Comparison of ENCODE assay signal across 8 mouse cellular contexts in genomic region chr2:119408278-119408677, GRCm38 (mm10). TPM values are rescaled to one million over a fixed set of nuclear protein-coding genes. Genes with fewer than 3 reads are reported as not detected.
DNase-seq lines count a peak whose midpoint lies in the region; ATAC-seq and TF ChIP-seq lines count a peak whose summit lies in the region.

No protein-coding gene starts in this region.

- intact Hi-C loops in heart, postnatal 10 days (cut with DNase I): no loop called here

- no peaks in the 10 kb centered on the region for H3K9me3 ChIP-seq in forebrain, embryonic 13.5 days (replicated peaks)
- H3K9me3 ChIP-seq in forebrain, embryonic 10.5 days: no peaks in the 10 kb centered on the region
- no peaks in the 10 kb centered on the region for H3K9me3 ChIP-seq in lung, embryonic 14.5 days (ENCODE audit: low read depth, low read length)

- H3K9ac ChIP-seq in forebrain, embryonic 13.5 days: no peak overlapping the region
- H3K9ac ChIP-seq in lung, embryonic 14.5 days: no peak overlapping the region

- peak overlapping the region; percentile 57 for H3K27ac ChIP-seq in forebrain, embryonic 13.5 days
- H3K27ac ChIP-seq in forebrain, embryonic 10.5 days: no peak overlapping the region
- peak overlapping the region; percentile 51; the same call in 1 of the 2 replicates for H3K27ac ChIP-seq in lung, embryonic 14.5 days (ENCODE audit: low read depth)

- peaks cover 4% of the 10 kb centered on the region; the same call in 1 of the 2 replicates for H3K4me1 ChIP-seq in forebrain, embryonic 13.5 days
- no peaks in the 10 kb centered on the region for H3K4me1 ChIP-seq in forebrain, embryonic 10.5 days
- H3K4me1 ChIP-seq in lung, embryonic 14.5 days (ENCODE audit: insufficient read depth): no peaks in the 10 kb centered on the region

- H3K4me3 ChIP-seq in forebrain, embryonic 13.5 days: no peak overlapping the region
- H3K4me3 ChIP-seq in forebrain, embryonic 10.5 days: no peak overlapping the region
- no peak overlapping the region for H3K4me3 ChIP-seq in lung, embryonic 14.5 days (ENCODE audit: low read depth, low read length)

- H3K27me3 ChIP-seq in forebrain, embryonic 13.5 days: no peaks in the 10 kb centered on the region
- H3K27me3 ChIP-seq in forebrain, embryonic 10.5 days (ENCODE audit: poor library complexity, severe bottlenecking): no peaks in the 10 kb centered on the region
- H3K27me3 ChIP-seq in lung, embryonic 14.5 days (ENCODE audit: insufficient read depth, low read length): no peaks in the 10 kb centered on the region

- TF ChIP-seq CTCF in lung, embryonic 14.5 days (IDR thresholded peaks at IDR 0.05; ENCODE audit: low read depth): no peak

- no peak overlapping the region for H3K4me2 ChIP-seq in forebrain, embryonic 13.5 days
- no peak overlapping the region for H3K4me2 ChIP-seq in lung, embryonic 14.5 days

- H3K36me3 ChIP-seq in forebrain, embryonic 13.5 days (ENCODE audit: poor library complexity, severe bottlenecking): peaks cover 65% of the 10 kb centered on the region
- H3K36me3 ChIP-seq in forebrain, embryonic 10.5 days (replicated peaks): peaks cover 93% of the 10 kb centered on the region
- H3K36me3 ChIP-seq in lung, embryonic 14.5 days (ENCODE audit: insufficient read depth): peaks cover 73% of the 10 kb centered on the region

- DNase-seq in forebrain, embryonic 10.5 days (ENCODE audit: extremely low spot score, low spot score): no peak
- DNase-seq in adrenal gland, postnatal 10 days: peak; percentile 14
- DNase-seq in heart, postnatal 10 days: peak; percentile 20 to 27
- peak; percentile 58 for DNase-seq in lung, embryonic 14.5 days
- no peak for DNase-seq in spleen, postnatal 36 days (ENCODE audit: low spot score in 2 of 2)
- no peak for DNase-seq in cerebellum, adult 11 months

- peak; percentile 33; the same call in 1 of the 2 replicates for ATAC-seq in forebrain, embryonic 13.5 days
- ATAC-seq in lung, embryonic 14.5 days (ENCODE audit: insufficient read depth): peak; percentile 54
- no peak for ATAC-seq in CD4-positive, CD25-positive, alpha-beta regulatory T cell, adult 4 months

- WGBS in forebrain, embryonic 13.5 days: 75% methylated on average over 8 of the region's 8 CpGs
- 88% methylated on average over 8 of the region's 8 CpGs for WGBS in forebrain, embryonic 10.5 days
- WGBS in lung, embryonic 14.5 days: 50% methylated on average over 8 of the region's 8 CpGs

RNA-seq across cellular contexts. Expression of gene Chac1, which starts 57.2 kb away (rescaled TPM):
- polyA plus RNA-seq in forebrain, embryonic 13.5 days (2015; fragmentation: Nextera tagmentation; extraction: Ambion mirVana): 2.3 and 3.4 TPM in 2 replicates
- polyA plus RNA-seq in forebrain, embryonic 10.5 days (2016; fragmentation: Nextera tagmentation; extraction: Ambion mirVana): 1.3 and 1.4 TPM in 2 replicates
- total RNA-seq in adrenal gland, postnatal 10 days (2021): 1 to 10 TPM; 2.4 to 5.8 TPM
- 1 to 10 TPM; 3.5 to 7.5 TPM for total RNA-seq in heart, postnatal 10 days (2021)
- polyA plus RNA-seq in lung, embryonic 14.5 days (2014; fragmentation: Nextera tagmentation; extraction: Ambion mirVana): 0.64 and 0.70 TPM in 2 replicates
- polyA plus RNA-seq in CD4-positive, CD25-positive, alpha-beta regulatory T cell, adult 4 months (2017; shearing (Covaris generic)): not detected

Comparison
In these comparisons a context has a peak if more than half of its experiments do, and no peak if none do; other contexts are left out.
1. DNase-seq: peak in adrenal gland, postnatal 10 days (single experiment), heart, postnatal 10 days (2 of 2) and lung, embryonic 14.5 days (single experiment); none in forebrain, embryonic 10.5 days (single experiment), spleen, postnatal 36 days (0 of 2) and cerebellum, adult 11 months (single experiment).